ENCODE assay signal across 28 mouse cellular contexts in the genomic region with DNA sequence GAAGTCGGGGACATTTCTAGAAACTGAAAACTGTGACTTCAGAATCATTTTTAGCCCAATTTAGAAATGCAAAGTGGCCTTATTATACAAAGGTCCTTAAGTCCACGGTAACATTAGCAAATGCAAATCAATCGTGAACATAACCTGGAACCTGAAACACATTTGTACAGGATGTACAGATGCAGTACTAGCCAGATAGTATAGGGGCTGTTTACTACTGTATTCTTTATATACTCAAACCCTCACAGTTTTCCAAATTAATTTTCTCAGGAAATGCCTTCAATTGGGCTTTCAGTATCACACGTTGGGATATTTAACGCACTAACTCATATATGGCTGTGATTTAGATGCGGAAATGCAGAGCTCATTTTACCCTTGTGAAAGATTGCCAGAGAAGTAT. TPM values are rescaled to one million over a fixed set of nuclear protein-coding genes. Genes with fewer than 3 reads are reported as not detected.
A peak's percentile ranks its signal among the peaks of the same experiment; 100 is the strongest.
DNase-seq lines count a peak whose midpoint lies in the region; ATAC-seq and TF ChIP-seq lines count a peak whose summit lies in the region.
"Had no signal": no experiment of that assay in that cellular context is flagged by ENCODE, and none has a peak within 500 bp of the region (broad histone marks: within the 10 kb centered on the region; RNA-seq: fewer than 3 reads in every experiment).

No protein-coding gene starts in this region.

- no peaks in the 10 kb centered on the region for H3K27me3 ChIP-seq in midbrain, embryonic 12.5 days
- H3K27me3 ChIP-seq in midbrain, embryonic 10.5 days (ENCODE audit: low read depth, poor library complexity, severe bottlenecking), result no peaks in the 10 kb centered on the region
- no peaks in the 10 kb centered on the region for H3K27me3 ChIP-seq in neural tube, embryonic 13.5 days
- H3K27me3 ChIP-seq in neural tube, embryonic 15.5 days (replicated peaks), result no peaks in the 10 kb centered on the region
- no peaks in the 10 kb centered on the region for H3K27me3 ChIP-seq in midbrain, embryonic 15.5 days (replicated peaks)
- H3K27me3 ChIP-seq in kidney, embryonic 15.5 days, result no peaks in the 10 kb centered on the region
- H3K27me3 ChIP-seq: embryonic facial prominence, embryonic 13.5 days; embryonic facial prominence, embryonic 15.5 days; forebrain, embryonic 12.5 days had no signal

- no peak for DNase-seq in midbrain, embryonic 10.5 days (ENCODE audit: low spot score)
- DNase-seq in gastrocnemius, adult 2 months, result no peak
- DNase-seq: adrenal gland, adult 2 months; adrenal gland, postnatal 10 days; adrenal gland, postnatal 25 days; cerebellum, adult 11 months; cerebellum, adult 18-20 months; cerebellum, adult 8-10 months; cerebellum, adult 9-11 months; cerebellum, postnatal 14 days; cerebellum, postnatal 36 days; embryo, embryonic 11 days had no signal

- no peak overlapping the region for H3K9ac ChIP-seq in midbrain, embryonic 12.5 days (replicated peaks)
- no peak overlapping the region for H3K9ac ChIP-seq in neural tube, embryonic 13.5 days
- no peak overlapping the region for H3K9ac ChIP-seq in neural tube, embryonic 15.5 days (replicated peaks)
- no peak overlapping the region for H3K9ac ChIP-seq in midbrain, embryonic 15.5 days
- no peak overlapping the region for H3K9ac ChIP-seq in kidney, embryonic 15.5 days
- H3K9ac ChIP-seq: embryonic facial prominence, embryonic 13.5 days; embryonic facial prominence, embryonic 15.5 days; forebrain, embryonic 12.5 days had no signal

- no peaks in the 10 kb centered on the region for H3K9me3 ChIP-seq in midbrain, embryonic 12.5 days
- no peaks in the 10 kb centered on the region for H3K9me3 ChIP-seq in midbrain, embryonic 10.5 days (replicated peaks)
- no peaks in the 10 kb centered on the region for H3K9me3 ChIP-seq in neural tube, embryonic 13.5 days
- no peaks in the 10 kb centered on the region for H3K9me3 ChIP-seq in neural tube, embryonic 15.5 days (replicated peaks)
- H3K9me3 ChIP-seq in midbrain, embryonic 15.5 days, result no peaks in the 10 kb centered on the region
- no peaks in the 10 kb centered on the region for H3K9me3 ChIP-seq in kidney, embryonic 15.5 days (replicated peaks)
- H3K9me3 ChIP-seq: embryonic facial prominence, embryonic 13.5 days; embryonic facial prominence, embryonic 15.5 days; forebrain, embryonic 10.5 days; forebrain, embryonic 12.5 days; G1E had no signal

- ATAC-seq in midbrain, embryonic 12.5 days (ENCODE audit: low FRiP score, low read depth), result peak; percentile 30; the same call in 1 of the 2 replicates
- ATAC-seq in neural tube, embryonic 13.5 days (ENCODE audit: low read depth), result no peak
- ATAC-seq in neural tube, embryonic 15.5 days (ENCODE audit: low FRiP score), result no peak
- ATAC-seq in midbrain, embryonic 15.5 days (replicated peaks), result 0 out of 2 replicates have a peak, but pooled peaks have one; percentile 52
- ATAC-seq in kidney, embryonic 15.5 days (replicated peaks; ENCODE audit: low FRiP score), result no peak
- ATAC-seq: activated CD4-positive, CD25-positive, alpha-beta regulatory T cell, adult 4 months; forebrain, embryonic 14.5 days; forebrain, embryonic 16.5 days; Patski had no signal

- H3K4me3 ChIP-seq in midbrain, embryonic 12.5 days, result no peak overlapping the region
- no peak overlapping the region for H3K4me3 ChIP-seq in midbrain, embryonic 10.5 days
- no peak overlapping the region for H3K4me3 ChIP-seq in neural tube, embryonic 13.5 days
- no peak overlapping the region for H3K4me3 ChIP-seq in neural tube, embryonic 15.5 days (replicated peaks)
- no peak overlapping the region for H3K4me3 ChIP-seq in midbrain, embryonic 15.5 days
- no peak overlapping the region for H3K4me3 ChIP-seq in kidney, embryonic 15.5 days (replicated peaks)
- no peak overlapping the region for H3K4me3 ChIP-seq in gastrocnemius, adult 2 months
- H3K4me3 ChIP-seq: embryonic facial prominence, embryonic 13.5 days; embryonic facial prominence, embryonic 15.5 days; erythroblast, embryonic 14.5 days; forebrain, embryonic 10.5 days; forebrain, embryonic 12.5 days had no signal

- H3K27ac ChIP-seq in midbrain, embryonic 12.5 days (replicated peaks), result no peak overlapping the region
- no peak overlapping the region for H3K27ac ChIP-seq in midbrain, embryonic 10.5 days (replicated peaks)
- peak overlapping the region; percentile 61; the same call in 1 of the 2 replicates for H3K27ac ChIP-seq in neural tube, embryonic 13.5 days (replicated peaks)
- H3K27ac ChIP-seq in neural tube, embryonic 15.5 days (replicated peaks), result no peak overlapping the region
- 0 out of 2 replicates have a peak overlapping the region, but pooled peaks have one; percentile 34 for H3K27ac ChIP-seq in midbrain, embryonic 15.5 days
- H3K27ac ChIP-seq in kidney, embryonic 15.5 days, result no peak overlapping the region
- no peak overlapping the region for H3K27ac ChIP-seq in gastrocnemius, adult 2 months
- H3K27ac ChIP-seq: embryonic facial prominence, embryonic 13.5 days; embryonic facial prominence, embryonic 15.5 days; forebrain, embryonic 10.5 days; forebrain, embryonic 12.5 days had no signal

- H3K36me3 ChIP-seq in midbrain, embryonic 12.5 days, result no peaks in the 10 kb centered on the region
- H3K36me3 ChIP-seq in midbrain, embryonic 10.5 days, result no peaks in the 10 kb centered on the region
- no peaks in the 10 kb centered on the region for H3K36me3 ChIP-seq in neural tube, embryonic 13.5 days
- H3K36me3 ChIP-seq in neural tube, embryonic 15.5 days, result no peaks in the 10 kb centered on the region
- no peaks in the 10 kb centered on the region for H3K36me3 ChIP-seq in midbrain, embryonic 15.5 days (replicated peaks)
- H3K36me3 ChIP-seq in kidney, embryonic 15.5 days, result no peaks in the 10 kb centered on the region
- H3K36me3 ChIP-seq: embryonic facial prominence, embryonic 13.5 days; embryonic facial prominence, embryonic 15.5 days; forebrain, embryonic 10.5 days; forebrain, embryonic 12.5 days; G1E had no signal

- TF ChIP-seq CTCF in gastrocnemius, adult 2 months (IDR thresholded peaks at IDR 0.05), result no peak

- no peak overlapping the region for H3K4me2 ChIP-seq in midbrain, embryonic 12.5 days (replicated peaks)
- H3K4me2 ChIP-seq in neural tube, embryonic 13.5 days, result no peak overlapping the region
- no peak overlapping the region for H3K4me2 ChIP-seq in neural tube, embryonic 15.5 days
- no peak overlapping the region for H3K4me2 ChIP-seq in midbrain, embryonic 15.5 days
- no peak overlapping the region for H3K4me2 ChIP-seq in kidney, embryonic 15.5 days
- H3K4me2 ChIP-seq: embryonic facial prominence, embryonic 13.5 days; embryonic facial prominence, embryonic 15.5 days; forebrain, embryonic 12.5 days had no signal

- H3K4me1 ChIP-seq in midbrain, embryonic 12.5 days, result no peaks in the 10 kb centered on the region; the same call in 1 of the 2 replicates
- peaks cover 9% of the 10 kb centered on the region; the same call in 1 of the 2 replicates for H3K4me1 ChIP-seq in midbrain, embryonic 10.5 days
- H3K4me1 ChIP-seq in neural tube, embryonic 13.5 days (replicated peaks), result no peaks in the 10 kb centered on the region
- no peaks in the 10 kb centered on the region for H3K4me1 ChIP-seq in neural tube, embryonic 15.5 days
- no peaks in the 10 kb centered on the region for H3K4me1 ChIP-seq in midbrain, embryonic 15.5 days
- H3K4me1 ChIP-seq in kidney, embryonic 15.5 days, result no peaks in the 10 kb centered on the region
- H3K4me1 ChIP-seq: embryonic facial prominence, embryonic 13.5 days; embryonic facial prominence, embryonic 15.5 days had no signal

- WGBS in midbrain, embryonic 12.5 days, result 76% methylated on average over 6 of the region's 6 CpGs
- WGBS in midbrain, embryonic 10.5 days, result 88% methylated on average over 6 of the region's 6 CpGs
- 80% methylated on average over 6 of the region's 6 CpGs for WGBS in neural tube, embryonic 13.5 days
- 64% methylated on average over 6 of the region's 6 CpGs for WGBS in neural tube, embryonic 15.5 days
- WGBS in midbrain, embryonic 15.5 days, result 63% methylated on average over 6 of the region's 6 CpGs
- 86% methylated on average over 6 of the region's 6 CpGs for WGBS in kidney, embryonic 15.5 days

- intact Hi-C loops in gastrocnemius, adult 2 months (cut with DNase I), result no loop called here

RNA-seq across cellular contexts. Expression of gene Thsd7a, which starts 16.0 kb away (rescaled TPM):
- polyA plus RNA-seq in midbrain, embryonic 12.5 days (2016; fragmentation: Nextera tagmentation; extraction: Ambion mirVana), result 39.3 and 41.4 TPM in 2 replicates
- polyA plus RNA-seq in midbrain, embryonic 10.5 days (2016; fragmentation: Nextera tagmentation; extraction: Ambion mirVana), result 10.7 and 21.2 TPM in 2 replicates
- polyA plus RNA-seq in neural tube, embryonic 13.5 days (2015; fragmentation: Nextera tagmentation; extraction: Ambion mirVana), result 57.9 and 60.5 TPM in 2 replicates
- 28.3 and 34.0 TPM in 2 replicates for polyA plus RNA-seq in neural tube, embryonic 15.5 days (2015; fragmentation: Nextera tagmentation; extraction: Ambion mirVana)
- 42.6 and 44.6 TPM in 2 replicates for polyA plus RNA-seq in midbrain, embryonic 15.5 days (2015; fragmentation: Nextera tagmentation; extraction: Ambion mirVana)
- 6.8 and 7.1 TPM in 2 replicates for polyA plus RNA-seq in kidney, embryonic 15.5 days (2015; fragmentation: Nextera tagmentation; extraction: Ambion mirVana)
- 1 to 10 TPM; 2.0 to 2.2 TPM for total RNA-seq in gastrocnemius, adult 2 months (2021)
- total RNA-seq: common myeloid progenitor, adult 5-6 weeks had no signal
- polyA plus RNA-seq: activated CD4-positive, CD25-positive, alpha-beta regulatory T cell, adult 4 months; erythroblast, embryonic 14.5 days had no signal

Comparison
In these comparisons a context has a peak if more than half of its experiments do, and no peak if none do; other contexts are left out.
1. H3K27ac ChIP-seq: peak in neural tube, embryonic 13.5 days (single experiment) and midbrain, embryonic 15.5 days (single experiment); none in midbrain, embryonic 12.5 days (single experiment), midbrain, embryonic 10.5 days (single experiment), neural tube, embryonic 15.5 days (single experiment), kidney, embryonic 15.5 days (single experiment) and gastrocnemius, adult 2 months (single experiment).
2. ATAC-seq: peak in midbrain, embryonic 12.5 days (single experiment) and midbrain, embryonic 15.5 days (single experiment); none in neural tube, embryonic 13.5 days (single experiment), neural tube, embryonic 15.5 days (single experiment) and kidney, embryonic 15.5 days (single experiment).